Mouse (Mus musculus) lung, postnatal 4 days (tissue): Measurements from ENCODE around the gene Dcn.

ENCODE experiments used
- DNase-seq, 2 experiments: peaks; one replicate each; pipeline ENCODE4 v3.0.0; 2021

The Dcn gene

GRCm38 (mm10) chr10:97564957-97565856 lies 85.8 kb downstream of the Dcn start, which contains the start of gene Lum:
TSS of gene Lum (plus strand) at chr10:97565128.
- DNase-seq, result no peak

DNA sequence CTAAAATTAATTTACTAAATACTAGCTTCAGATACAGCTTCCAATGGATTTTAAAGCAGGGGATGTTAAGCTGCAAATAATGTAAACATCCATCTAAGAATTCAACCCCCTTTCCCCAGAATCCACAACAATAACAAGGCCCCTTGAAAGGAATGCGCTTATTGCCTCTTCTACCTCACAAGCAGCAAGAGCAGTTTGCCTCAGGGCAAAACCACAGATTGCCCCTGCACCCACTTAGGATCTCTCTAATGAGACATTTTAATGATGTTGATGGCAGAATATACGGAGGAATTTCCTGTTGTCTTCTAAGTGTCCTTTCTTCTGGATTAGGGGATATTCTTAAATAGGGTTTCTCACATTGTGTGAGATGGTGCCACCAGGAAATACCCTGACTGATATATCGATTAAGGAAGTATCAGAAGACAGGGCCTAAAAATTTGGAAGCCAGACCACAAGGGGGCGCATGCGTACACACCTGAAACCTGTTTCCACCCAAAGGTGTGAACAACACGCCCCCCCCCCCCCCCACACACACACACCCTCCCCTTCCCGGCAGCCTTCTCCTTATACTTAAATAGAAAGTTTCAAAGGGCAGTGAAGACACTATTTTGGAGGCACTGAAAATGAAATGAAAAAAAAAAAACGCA lies 88.2 kb downstream of the Dcn start:
- peak in 1 of 2 experiments; percentile 19 for DNase-seq
